Mouse (Mus musculus) liver, embryonic 15.5 days (tissue): ENCODE results near the gene Ermp1. TPM values are rescaled to one million over a fixed set of nuclear protein-coding genes. Genes with fewer than 3 reads are reported as not detected.

Source experiments
- ATAC-seq: fragments of 200-750 bp; cut with Nextera tagmentation; 2 replicates; pipeline ENCODE4 v1.8.0; 2017; ENCODE audit warnings: moderate number of reproducible peaks, mild to moderate bottlenecking, moderate library complexity; ENCODE audit not compliant: insufficient read depth
- H3K27ac ChIP-seq: fragments of 300-500 bp; sonication (generic); replicated peaks from 2 replicates; pipeline ENCODE4 v1.5.1; 2015; ENCODE audit warnings: mild to moderate bottlenecking, inconsistent platforms
- H3K27me3 ChIP-seq: fragments of 300-500 bp; sonication (generic); 2 replicates; pipeline ENCODE4 v1.6.1; 2015; ENCODE audit warnings: mild to moderate bottlenecking, inconsistent platforms
- H3K36me3 ChIP-seq: fragments of 300-500 bp; sonication (generic); replicated peaks from 2 replicates; pipeline ENCODE4 v1.6.1; 2015; ENCODE audit warnings: moderate library complexity, mild to moderate bottlenecking, inconsistent platforms
- H3K4me1 ChIP-seq: fragments of 300-500 bp; sonication (generic); replicated peaks from 2 replicates; pipeline ENCODE4 v1.6.1; 2015; ENCODE audit warnings: inconsistent platforms
- H3K4me2 ChIP-seq: fragments of 300-500 bp; sonication (generic); 2 replicates; pipeline ENCODE4 v1.6.1; 2015; ENCODE audit warnings: moderate library complexity, mild to moderate bottlenecking, inconsistent platforms
- H3K4me3 ChIP-seq: fragments of 300-500 bp; sonication (generic); replicated peaks from 2 replicates; pipeline ENCODE4 v1.5.1; 2015; ENCODE audit warnings: mild to moderate bottlenecking, inconsistent platforms
- H3K9ac ChIP-seq: fragments of 300-500 bp; sonication (generic); 2 replicates; pipeline ENCODE4 v1.6.1; 2015; ENCODE audit warnings: moderate library complexity, mild to moderate bottlenecking, inconsistent platforms
- H3K9me3 ChIP-seq: fragments of 300-500 bp; sonication (generic); replicated peaks from 2 replicates; pipeline ENCODE4 v1.6.1; 2016; ENCODE audit warnings: inconsistent platforms
- WGBS: fragments of 180-500 bp; shearing (Covaris S2); methylation state at CpG from one replicate; pipeline ENCODE4 v1.1.7; 2015; ENCODE audit warnings: mixed read lengths; ENCODE audit not compliant: insufficient replicate concordance; 5-methylcytosine and 5-hydroxymethylcytosine counted together
- polyA plus RNA-seq: library from polyadenylated mRNA; unstranded; fragments of >200 nt; fragmentation: Nextera tagmentation; extraction: Ambion mirVana; gene quantifications from 2 replicates; pipeline ENCODE4 v1.2.1, GENCODE M21; 2015

Ermp1 gene
- 10.6 and 11.0 TPM in 2 replicates for polyA plus RNA-seq

DNA sequence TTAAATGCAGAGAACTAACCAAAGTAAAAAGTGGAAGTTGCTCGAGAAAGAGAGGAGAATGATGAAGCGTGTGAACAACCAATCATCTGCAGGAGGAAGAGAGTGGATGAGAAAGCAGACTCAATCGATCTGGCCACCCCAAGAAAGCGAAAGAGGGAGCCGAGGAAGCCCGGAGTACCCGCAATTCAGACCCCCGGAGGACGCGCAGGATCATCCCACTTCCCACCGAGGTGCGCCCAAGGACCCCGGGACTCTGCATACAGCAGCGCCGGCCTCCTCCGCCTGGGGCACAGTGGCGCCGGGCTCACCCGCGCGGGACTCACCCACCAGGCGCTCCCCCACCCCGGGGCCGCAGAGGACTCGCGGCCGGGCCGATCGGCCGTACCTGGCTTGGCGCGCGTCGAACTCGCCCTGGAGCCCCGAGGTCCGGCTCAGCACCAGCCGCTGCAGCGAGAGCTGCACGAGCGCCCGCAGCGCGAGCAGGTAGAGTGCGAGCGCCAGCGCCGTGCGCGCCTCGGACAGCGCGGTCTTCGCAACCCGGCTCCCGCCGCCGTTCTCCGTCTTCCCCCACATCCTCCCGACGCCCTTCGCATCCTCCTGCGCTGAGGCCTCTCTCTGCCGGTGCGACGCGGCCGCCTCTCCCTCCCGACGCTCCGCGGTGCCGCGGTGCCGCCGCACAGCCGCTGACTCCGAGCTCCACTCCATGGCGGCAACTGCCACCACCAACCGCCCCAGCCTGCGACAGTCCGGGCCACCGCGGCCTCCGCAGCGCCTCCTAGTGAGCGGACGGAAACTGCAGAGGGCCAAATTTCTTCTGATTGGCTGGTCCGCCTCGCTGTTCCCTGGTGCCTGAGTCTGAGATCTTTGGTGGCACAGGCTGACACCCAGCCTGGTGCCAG, at the start of gene Ermp1:
TSS of gene Ermp1 (minus strand) at position 765 of the 899 bp plus-strand sequence.
- Histone ChIP-seq H3K9me3 (no peaks in the 10 kb centered on the region), H3K36me3 (peaks cover 26% of the 10 kb centered on the region), H3K9ac (peak within 1 kb of the TSS; percentile 85), H3K27ac (peak within 1 kb of the TSS; percentile 81), H3K4me2 (peak within 1 kb of the TSS; percentile 72), H3K4me3 (peak within 1 kb of the TSS; percentile 83), H3K27me3 (no peaks in the 10 kb centered on the region), H3K4me1 (peaks cover 43% of the 10 kb centered on the region)
- WGBS: under 1% methylated on average over 90 of the region's 90 CpGs
- ATAC-seq: peak; percentile 87

DNA sequence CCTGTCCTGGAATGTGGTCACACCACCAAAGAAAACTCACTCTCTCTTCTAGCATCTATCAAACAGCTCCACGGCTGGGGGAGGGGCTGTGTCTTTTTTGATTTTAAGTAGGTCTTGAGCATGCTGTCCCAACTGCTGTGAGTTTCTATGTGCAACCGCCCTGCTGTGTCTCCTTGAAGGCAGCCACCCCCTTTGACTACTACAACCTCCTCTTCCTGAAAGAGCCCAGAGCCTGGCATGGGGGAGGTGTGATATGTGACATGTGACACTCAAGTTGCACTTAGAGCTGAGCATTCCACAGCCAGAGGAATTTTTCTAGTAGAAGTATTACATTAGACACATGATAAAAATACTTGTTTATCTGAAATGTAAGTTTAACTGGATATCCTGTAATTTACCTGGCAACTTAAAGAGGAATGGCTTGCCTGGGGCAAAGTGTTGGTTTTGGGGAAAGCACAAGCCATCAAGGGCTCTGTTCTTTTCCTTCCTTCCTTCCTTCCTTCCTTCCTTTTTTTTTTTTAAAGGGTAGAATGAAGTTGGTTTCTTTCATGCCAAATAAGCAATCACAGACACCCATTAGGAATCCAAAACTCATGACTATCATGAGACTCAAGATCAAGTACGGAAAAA, 49.1 kb upstream of the Ermp1 start, which contains the start of gene Mlana:
TSS of gene Mlana (plus strand) at position 580 of the 630 bp plus-strand sequence.
- Histone ChIP-seq H3K27me3 (no peaks in the 10 kb centered on the region), H3K4me3 (no peak within 1 kb of the TSS), H3K9ac (no peak within 1 kb of the TSS), H3K4me1 (no peaks in the 10 kb centered on the region), H3K4me2 (no peak within 1 kb of the TSS), H3K36me3 (no peaks in the 10 kb centered on the region), H3K9me3 (no peaks in the 10 kb centered on the region), H3K27ac (no peak within 1 kb of the TSS)
- no peak for ATAC-seq
- WGBS: 45% methylated on average over 3 of the region's 3 CpGs

DNA sequence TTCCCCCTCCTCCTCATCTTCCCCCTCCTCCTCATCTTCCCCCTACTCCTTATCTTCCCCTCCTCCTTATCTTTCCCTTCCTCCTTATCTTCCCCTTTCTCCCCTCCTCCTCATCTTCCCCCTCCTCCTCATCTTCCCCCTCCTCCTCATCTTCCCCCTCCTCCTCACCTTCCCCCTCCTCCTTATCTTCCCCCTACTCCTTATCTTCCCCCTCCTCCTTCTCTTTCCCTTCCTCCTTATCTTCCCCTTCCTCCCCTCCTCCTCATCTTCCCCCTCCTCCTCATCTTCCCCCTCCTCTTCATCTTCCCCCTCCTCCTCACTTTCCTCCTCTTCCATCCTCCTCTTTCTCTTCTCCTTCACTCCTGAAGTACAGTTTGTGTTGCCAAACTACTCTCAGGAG, 48.6 kb upstream of the Ermp1 start:
- no peak overlapping the region for H3K4me2 ChIP-seq
- no peak overlapping the region for H3K9ac ChIP-seq
- no peaks in the 10 kb centered on the region for H3K9me3 ChIP-seq
- ATAC-seq: no peak
- no peak overlapping the region for H3K4me3 ChIP-seq
- H3K4me1 ChIP-seq: no peaks in the 10 kb centered on the region
- no peak overlapping the region for H3K27ac ChIP-seq
- H3K36me3 ChIP-seq: no peaks in the 10 kb centered on the region
- H3K27me3 ChIP-seq: no peaks in the 10 kb centered on the region

DNA sequence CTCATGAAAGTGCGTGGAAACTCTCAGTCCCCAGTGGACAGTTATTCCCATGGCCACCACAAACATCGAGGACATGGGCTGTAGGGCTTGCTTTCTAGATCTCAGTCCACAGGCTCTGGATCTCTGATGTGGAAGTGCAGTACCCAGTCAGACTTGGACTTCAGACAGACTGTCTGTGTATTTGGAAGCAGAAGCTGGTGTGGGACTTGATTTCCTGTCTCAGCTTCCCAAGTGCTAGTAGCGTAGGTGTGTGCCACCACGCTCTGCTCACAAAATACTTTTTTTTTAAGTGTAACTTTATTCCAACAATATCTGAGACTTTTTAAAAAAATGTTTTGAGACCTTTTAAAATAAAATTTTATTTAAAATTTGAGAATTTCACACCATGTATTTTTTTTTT, 48.1 kb upstream of the Ermp1 start:
- no peak overlapping the region for H3K4me2 ChIP-seq
- WGBS: 74% methylated on average over 4 of the region's 4 CpGs
- no peak for ATAC-seq
- H3K36me3 ChIP-seq: no peaks in the 10 kb centered on the region
- no peak overlapping the region for H3K27ac ChIP-seq
- H3K9me3 ChIP-seq: no peaks in the 10 kb centered on the region
- H3K9ac ChIP-seq: no peak overlapping the region
- H3K4me1 ChIP-seq: no peaks in the 10 kb centered on the region
- no peak overlapping the region for H3K4me3 ChIP-seq
- no peaks in the 10 kb centered on the region for H3K27me3 ChIP-seq

DNA sequence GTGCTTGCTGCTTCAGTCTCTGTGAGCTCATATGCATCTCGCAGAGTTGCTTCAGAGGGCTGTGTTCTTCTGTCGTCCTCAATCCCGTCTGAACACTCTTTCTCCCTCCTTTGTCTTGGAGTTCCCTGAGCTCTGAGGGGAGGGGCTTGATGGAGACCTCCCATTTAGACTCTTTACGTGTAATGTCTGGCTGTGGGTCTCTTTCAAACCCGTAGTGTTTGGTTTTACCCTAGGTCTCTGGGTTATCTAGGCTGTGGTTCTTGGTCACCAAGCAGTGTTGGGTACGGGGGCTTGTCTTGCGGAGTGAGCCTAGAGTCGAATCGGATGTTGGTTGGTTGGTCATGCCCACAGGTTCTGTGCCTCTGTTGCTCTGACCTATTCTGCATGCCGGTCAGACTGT, 46.9 kb upstream of the Ermp1 start:
- no peak for ATAC-seq
- 73% methylated on average over 10 of the region's 10 CpGs for WGBS

DNA sequence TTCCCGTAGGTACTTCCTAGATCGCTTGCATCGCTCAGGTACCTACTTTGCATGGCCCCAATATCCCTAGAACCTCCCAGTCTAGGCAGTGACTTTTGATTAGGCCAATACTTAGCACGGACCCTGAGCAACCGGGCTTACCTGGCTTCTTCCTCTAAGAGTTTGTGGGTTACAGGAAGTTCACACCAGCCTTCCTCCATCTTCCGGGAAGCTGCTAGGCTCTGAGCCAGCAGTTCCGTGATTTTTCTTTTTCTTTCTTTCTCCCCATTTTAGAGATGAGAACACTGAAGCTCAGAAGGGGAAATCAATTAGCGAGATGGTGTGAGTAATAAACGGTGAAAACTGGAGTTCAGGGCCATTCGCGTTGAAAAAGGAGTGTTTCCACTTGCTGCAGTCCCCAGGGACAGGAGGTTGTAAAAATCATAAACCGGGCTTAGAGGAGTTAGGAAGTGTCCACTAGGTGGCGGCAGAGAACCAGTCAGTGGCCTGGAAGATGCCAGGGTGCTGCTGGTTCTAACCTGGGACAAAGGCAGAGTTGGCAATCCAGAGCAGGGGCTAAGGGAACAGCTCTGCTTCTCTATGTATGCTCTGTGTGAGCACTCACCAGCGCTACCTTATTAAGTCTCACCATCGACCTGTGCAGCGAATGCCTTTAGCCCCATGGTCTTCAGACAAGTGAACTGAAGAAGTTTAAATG, 35.8 kb upstream of the Ermp1 start:
- Histone ChIP-seq H3K27ac (no peak overlapping the region), H3K9me3 (no peaks in the 10 kb centered on the region), H3K4me3 (no peak overlapping the region), H3K9ac (no peak overlapping the region), H3K27me3 (no peaks in the 10 kb centered on the region), H3K36me3 (no peaks in the 10 kb centered on the region), H3K4me1 (no peaks in the 10 kb centered on the region), H3K4me2 (no peak overlapping the region)
- ATAC-seq: no peak
- 45% methylated on average over 16 of the region's 16 CpGs for WGBS

More for the DNA sequence above, 46.9 kb upstream of the Ermp1 start:
- H3K4me3 ChIP-seq: no peak overlapping the region
- no peak overlapping the region for H3K9ac ChIP-seq
- no peaks in the 10 kb centered on the region for H3K36me3 ChIP-seq
- H3K9me3 ChIP-seq: no peaks in the 10 kb centered on the region
- no peaks in the 10 kb centered on the region for H3K4me1 ChIP-seq
- no peaks in the 10 kb centered on the region for H3K27me3 ChIP-seq
- H3K4me2 ChIP-seq: no peak overlapping the region
- no peak overlapping the region for H3K27ac ChIP-seq

DNA sequence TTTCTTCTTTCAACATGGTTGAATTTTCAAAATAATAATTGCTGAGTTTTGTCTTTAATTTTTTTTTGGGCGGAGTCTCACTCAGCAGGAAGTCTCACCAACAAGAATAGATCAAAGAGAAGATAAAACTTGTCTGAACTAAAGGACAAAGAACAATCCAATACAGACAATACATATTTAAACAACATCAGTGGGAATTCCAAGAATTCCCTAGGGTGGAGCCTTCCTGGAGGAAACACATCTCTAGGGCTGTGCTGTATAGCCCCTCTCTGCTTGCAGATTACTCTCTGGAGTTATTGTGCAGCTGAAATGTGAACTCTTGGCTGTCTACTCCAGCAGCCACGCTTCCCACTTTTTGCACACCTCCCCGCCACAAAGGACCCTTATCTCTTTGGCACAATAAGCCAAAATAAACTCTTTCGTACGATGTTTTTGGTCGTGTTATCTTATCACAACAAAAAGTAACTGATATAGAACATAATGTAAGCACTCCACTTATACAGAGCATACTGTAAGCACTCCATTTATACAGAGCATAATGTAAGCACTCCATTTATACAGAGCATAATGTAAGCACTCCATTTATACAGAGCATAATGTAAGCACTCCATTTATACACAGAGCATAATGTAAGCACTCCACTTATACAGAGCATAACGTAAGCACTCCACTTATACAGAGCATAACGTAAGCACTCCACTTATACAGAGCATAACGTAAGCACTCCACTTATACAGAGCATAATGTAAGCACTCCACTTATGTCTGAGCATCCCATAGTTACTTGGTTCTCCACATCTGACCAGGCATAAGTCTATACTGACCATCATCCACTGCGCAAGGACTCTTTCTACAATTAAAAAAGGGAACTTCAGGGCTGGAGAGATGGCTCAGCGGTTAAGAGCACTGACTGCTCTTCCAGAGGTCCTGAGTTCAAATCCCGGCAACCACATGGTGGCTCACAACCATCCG, 32.3 kb upstream of the Ermp1 start:
- 56% methylated on average over 13 of the region's 13 CpGs for WGBS
- no peak for ATAC-seq
- no peaks in the 10 kb centered on the region for H3K9me3 ChIP-seq

DNA sequence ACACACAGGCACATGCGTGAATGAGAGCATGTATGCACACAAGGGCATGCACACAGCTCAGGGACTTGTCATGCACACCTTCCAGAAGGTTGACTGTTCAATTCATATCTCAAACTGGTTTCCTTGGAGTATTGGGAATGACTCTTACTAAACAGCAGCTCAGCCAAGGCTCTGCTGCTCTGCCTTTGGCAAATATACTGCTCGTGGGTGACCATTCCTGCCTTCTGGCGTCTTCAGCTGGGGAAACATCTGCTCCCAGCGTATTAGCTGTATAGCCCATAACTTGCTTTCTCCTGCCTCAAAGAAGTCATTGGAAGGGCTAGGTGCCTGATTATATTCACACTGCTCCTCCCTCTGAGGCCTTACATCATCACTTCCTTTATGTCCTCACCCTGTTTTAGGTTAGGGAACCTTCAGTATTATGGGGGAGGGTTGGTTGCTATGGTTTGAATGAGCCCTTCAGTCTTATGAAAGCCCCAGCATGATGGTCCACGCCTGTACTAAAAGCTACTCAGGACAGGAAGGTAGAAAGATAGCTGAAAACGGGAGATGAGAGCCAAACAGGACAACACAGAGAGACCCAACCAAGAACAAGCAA, 30.1 kb upstream of the Ermp1 start:
- no peak for ATAC-seq
- 67% methylated on average over 6 of the region's 6 CpGs for WGBS

More for the DNA sequence above, 32.3 kb upstream of the Ermp1 start:
- Histone ChIP-seq H3K4me2 (no peak overlapping the region), H3K4me3 (no peak overlapping the region), H3K27ac (no peak overlapping the region), H3K27me3 (no peaks in the 10 kb centered on the region), H3K4me1 (peaks cover 4% of the 10 kb centered on the region; the same call in 1 of the 2 replicates), H3K9ac (no peak overlapping the region), H3K36me3 (no peaks in the 10 kb centered on the region)

DNA sequence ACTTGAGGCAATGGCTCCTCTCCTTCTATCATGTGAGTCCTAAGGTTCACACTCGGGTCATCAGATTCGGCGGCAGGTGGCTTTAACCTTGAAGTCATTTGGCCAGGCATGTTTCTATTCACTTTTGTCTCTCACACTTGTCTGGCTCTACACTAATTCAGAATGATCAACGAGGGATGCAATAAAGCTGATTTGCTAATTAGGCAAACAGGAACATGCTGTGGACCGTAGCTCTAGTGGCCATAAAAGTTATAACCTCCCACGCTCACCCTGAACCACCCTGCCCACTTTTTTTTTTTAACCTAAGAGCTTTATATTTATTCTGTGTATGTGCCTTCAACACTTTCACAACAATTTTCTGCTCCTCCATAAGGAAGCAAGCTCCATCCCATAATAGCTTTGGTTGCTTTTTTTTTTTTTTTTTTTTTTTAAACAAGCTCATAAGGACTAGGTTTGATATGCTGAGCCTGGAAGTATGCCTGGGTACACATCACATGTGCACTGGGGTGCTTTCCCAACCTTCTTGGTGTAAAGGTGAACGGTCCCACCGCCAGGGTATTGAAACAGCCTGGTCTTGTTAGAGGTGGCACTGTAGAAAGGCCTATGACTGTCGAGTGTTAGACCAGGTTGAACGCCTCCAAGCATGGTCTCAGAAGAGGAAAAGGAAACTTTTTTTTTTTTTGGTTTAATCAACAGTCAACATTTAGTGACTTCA, 28.4 kb upstream of the Ermp1 start:
- H3K36me3 ChIP-seq: no peaks in the 10 kb centered on the region
- no peak for ATAC-seq
- H3K4me3 ChIP-seq: no peak overlapping the region
- H3K4me1 ChIP-seq: peaks cover 6% of the 10 kb centered on the region; the same call in 1 of the 2 replicates
- no peak overlapping the region for H3K4me2 ChIP-seq
- H3K27me3 ChIP-seq: no peaks in the 10 kb centered on the region
- 77% methylated on average over 10 of the region's 10 CpGs for WGBS
- H3K9ac ChIP-seq: no peak overlapping the region
- H3K9me3 ChIP-seq: no peaks in the 10 kb centered on the region
- H3K27ac ChIP-seq: no peak overlapping the region

More for the DNA sequence above, 30.1 kb upstream of the Ermp1 start:
- H3K4me3 ChIP-seq: no peak overlapping the region
- H3K4me2 ChIP-seq: no peak overlapping the region
- no peaks in the 10 kb centered on the region for H3K36me3 ChIP-seq
- H3K9ac ChIP-seq: no peak overlapping the region
- H3K4me1 ChIP-seq: peaks cover 6% of the 10 kb centered on the region; the same call in 1 of the 2 replicates
- no peaks in the 10 kb centered on the region for H3K9me3 ChIP-seq
- H3K27ac ChIP-seq: no peak overlapping the region
- H3K27me3 ChIP-seq: no peaks in the 10 kb centered on the region
